Mouse (Mus musculus) heart, embryonic 13.5 days (tissue): ENCODE measurements around the gene E130114P18Rik. TPM values are rescaled to one million over a fixed set of nuclear protein-coding genes. Genes with fewer than 3 reads are reported as not detected.

Experiments
- ATAC-seq: fragments of 200-750 bp; cut with Nextera tagmentation; 2 replicates; pipeline ENCODE4 v1.8.0; 2017; ENCODE audit warnings: moderate TSS enrichment; ENCODE audit not compliant: insufficient number of reproducible peaks, low FRiP score, low TSS enrichment; ENCODE audit errors: extremely low read depth
- H3K27ac ChIP-seq: fragments of 300-500 bp; sonication (generic); replicated peaks from 2 replicates; pipeline ENCODE4 v1.5.1; 2015; ENCODE audit warnings: moderate library complexity, mild to moderate bottlenecking, inconsistent platforms
- H3K27me3 ChIP-seq: fragments of 300-500 bp; sonication (generic); replicated peaks from 2 replicates; pipeline ENCODE4 v1.6.1; 2015; ENCODE audit warnings: mild to moderate bottlenecking, inconsistent platforms
- H3K36me3 ChIP-seq: fragments of 300-500 bp; sonication (generic); 2 replicates; pipeline ENCODE4 v1.6.1; 2015; ENCODE audit warnings: mild to moderate bottlenecking, inconsistent platforms
- H3K4me1 ChIP-seq: fragments of 300-500 bp; sonication (generic); 2 replicates; pipeline ENCODE4 v1.6.1; 2015; ENCODE audit warnings: inconsistent platforms
- H3K4me2 ChIP-seq: fragments of 300-500 bp; sonication (generic); 2 replicates; pipeline ENCODE4 v1.6.1; 2015; ENCODE audit warnings: inconsistent platforms, mild to moderate bottlenecking, moderate library complexity
- H3K4me3 ChIP-seq: fragments of 300-500 bp; sonication (generic); 2 replicates; pipeline ENCODE4 v1.5.1; 2015; ENCODE audit warnings: moderate library complexity, mild to moderate bottlenecking, inconsistent platforms
- H3K9ac ChIP-seq: fragments of 300-500 bp; sonication (generic); 2 replicates; pipeline ENCODE4 v1.6.1; 2015; ENCODE audit warnings: inconsistent platforms, mild to moderate bottlenecking, moderate library complexity
- H3K9me3 ChIP-seq: fragments of 300-500 bp; sonication (generic); 2 replicates; pipeline ENCODE4 v1.6.1; 2016; ENCODE audit warnings: inconsistent platforms
- WGBS: fragments of 180-500 bp; shearing (Covaris S2); methylation state at CpG from one replicate; pipeline ENCODE4 v1.1.7; 2015; ENCODE audit warnings: mixed read lengths; 5-methylcytosine and 5-hydroxymethylcytosine counted together
- polyA plus RNA-seq: library from polyadenylated mRNA; unstranded; fragments of >200 nt; fragmentation: Nextera tagmentation; extraction: Ambion mirVana; gene quantifications from 2 replicates; pipeline ENCODE4 v1.2.1, GENCODE M21; 2015

E130114P18Rik gene
- polyA plus RNA-seq, 1 experiment from 2014 or later: 0.48 TPM

- Histone ChIP-seq H3K4me2 (no peak overlapping the region), H3K4me1 (peaks cover 18% of the 10 kb centered on the region), H3K27ac (no peak overlapping the region), H3K9me3 (no peaks in the 10 kb centered on the region), H3K27me3 (no peaks in the 10 kb centered on the region), H3K9ac (no peak overlapping the region), H3K4me3 (no peak overlapping the region), H3K36me3 (no peaks in the 10 kb centered on the region)
- ATAC-seq: no peak
- 96% methylated on average over 1 of the region's 1 CpGs for WGBS
These were observed 141.3 kb downstream of the E130114P18Rik start for GRCm38 (mm10) chr4:97636569-97636968.

GRCm38 (mm10) chr4:97635757-97636292 is 142.1 kb downstream of the E130114P18Rik start:
- WGBS: 48% methylated on average over 1 of the region's 1 CpGs
- no peak for ATAC-seq
- H3K4me3 ChIP-seq: no peak overlapping the region
- peaks cover 18% of the 10 kb centered on the region for H3K4me1 ChIP-seq
- H3K4me2 ChIP-seq: no peak overlapping the region
- no peaks in the 10 kb centered on the region for H3K27me3 ChIP-seq
- H3K27ac ChIP-seq: no peak overlapping the region
- H3K36me3 ChIP-seq: no peaks in the 10 kb centered on the region
- H3K9me3 ChIP-seq: no peaks in the 10 kb centered on the region
- H3K9ac ChIP-seq: no peak overlapping the region

GRCm38 (mm10) chr4:97635296-97635755 is 142.6 kb downstream of the E130114P18Rik start:
- Histone ChIP-seq H3K4me2 (no peak overlapping the region), H3K36me3 (no peaks in the 10 kb centered on the region), H3K4me1 (peaks cover 18% of the 10 kb centered on the region), H3K27me3 (no peaks in the 10 kb centered on the region), H3K9me3 (no peaks in the 10 kb centered on the region), H3K4me3 (no peak overlapping the region), H3K27ac (no peak overlapping the region), H3K9ac (no peak overlapping the region)
- no peak for ATAC-seq
- 47% methylated on average over 6 of the region's 6 CpGs for WGBS

- H3K9me3 ChIP-seq: no peaks in the 10 kb centered on the region
- WGBS: 36% methylated on average over 14 of the region's 14 CpGs
- 0 out of 2 replicates have a peak overlapping the region, but pooled peaks have one; percentile 7 for H3K9ac ChIP-seq
- no peaks in the 10 kb centered on the region; the same call in 1 of the 2 replicates for H3K27me3 ChIP-seq
- H3K4me1 ChIP-seq: peaks cover 15% of the 10 kb centered on the region
- H3K4me3 ChIP-seq: no peak overlapping the region
- no peak overlapping the region for H3K27ac ChIP-seq
- H3K4me2 ChIP-seq: no peak overlapping the region
- H3K36me3 ChIP-seq: no peaks in the 10 kb centered on the region
- no peak for ATAC-seq
These were observed 148.8 kb downstream of the E130114P18Rik start for GRCm38 (mm10) chr4:97628881-97629605.

GRCm38 (mm10) chr4:97626002-97626720 is 151.7 kb downstream of the E130114P18Rik start:
- Histone ChIP-seq H3K9ac (no peak overlapping the region), H3K27me3 (no peaks in the 10 kb centered on the region; the same call in 1 of the 2 replicates), H3K4me2 (no peak overlapping the region), H3K9me3 (no peaks in the 10 kb centered on the region), H3K27ac (no peak overlapping the region), H3K4me3 (no peak overlapping the region), H3K36me3 (no peaks in the 10 kb centered on the region), H3K4me1 (peaks cover 15% of the 10 kb centered on the region)
- ATAC-seq: no peak
- 43% methylated on average over 16 of the region's 16 CpGs for WGBS

GRCm38 (mm10) chr4:97623165-97623564 is 154.7 kb downstream of the E130114P18Rik start:
- Histone ChIP-seq H3K27me3 (no peaks in the 10 kb centered on the region; the same call in 1 of the 2 replicates), H3K4me3 (no peak overlapping the region), H3K4me1 (peaks cover 19% of the 10 kb centered on the region), H3K9me3 (no peaks in the 10 kb centered on the region), H3K9ac (no peak overlapping the region), H3K4me2 (no peak overlapping the region), H3K36me3 (no peaks in the 10 kb centered on the region), H3K27ac (no peak overlapping the region)
- WGBS: 66% methylated on average over 5 of the region's 5 CpGs
- no peak for ATAC-seq

GRCm38 (mm10) chr4:97621731-97622130 is 156.1 kb downstream of the E130114P18Rik start:
- WGBS: 66% methylated on average over 4 of the region's 4 CpGs
- H3K27me3 ChIP-seq: no peaks in the 10 kb centered on the region
- H3K36me3 ChIP-seq: no peaks in the 10 kb centered on the region
- H3K4me1 ChIP-seq: peaks cover 20% of the 10 kb centered on the region
- H3K4me2 ChIP-seq: no peak overlapping the region
- no peak for ATAC-seq
- H3K9ac ChIP-seq: no peak overlapping the region
- no peak overlapping the region for H3K27ac ChIP-seq
- no peak overlapping the region for H3K4me3 ChIP-seq
- H3K9me3 ChIP-seq: no peaks in the 10 kb centered on the region

- peaks cover 11% of the 10 kb centered on the region for H3K4me1 ChIP-seq
- H3K27me3 ChIP-seq: no peaks in the 10 kb centered on the region
- ATAC-seq: no peak
- no peaks in the 10 kb centered on the region for H3K36me3 ChIP-seq
- no peak overlapping the region for H3K4me2 ChIP-seq
- WGBS: 83% methylated on average over 1 of the region's 1 CpGs
- no peaks in the 10 kb centered on the region for H3K9me3 ChIP-seq
- H3K4me3 ChIP-seq: no peak overlapping the region
- H3K27ac ChIP-seq: no peak overlapping the region
- no peak overlapping the region for H3K9ac ChIP-seq
These were observed 157.5 kb downstream of the E130114P18Rik start for GRCm38 (mm10) chr4:97620409-97620808.

GRCm38 (mm10) chr4:97618668-97619373 is 159.1 kb downstream of the E130114P18Rik start:
- Histone ChIP-seq H3K4me3 (0 out of 2 replicates have a peak overlapping the region, but pooled peaks have one; percentile 13), H3K9ac (peak overlapping the region; percentile 28; the same call in 1 of the 2 replicates), H3K4me2 (peak overlapping the region; percentile 53), H3K27ac (peak overlapping the region; percentile 48; the same call in 1 of the 2 replicates), H3K36me3 (no peaks in the 10 kb centered on the region), H3K4me1 (peaks cover 11% of the 10 kb centered on the region), H3K27me3 (no peaks in the 10 kb centered on the region), H3K9me3 (no peaks in the 10 kb centered on the region)
- no peak for ATAC-seq
- WGBS: 37% methylated on average over 15 of the region's 15 CpGs

GRCm38 (mm10) chr4:97615031-97615430 is 162.8 kb downstream of the E130114P18Rik start:
- no peak overlapping the region for H3K4me3 ChIP-seq
- H3K4me1 ChIP-seq: peaks cover 35% of the 10 kb centered on the region
- H3K36me3 ChIP-seq: no peaks in the 10 kb centered on the region
- no peak overlapping the region for H3K4me2 ChIP-seq
- WGBS: 78% methylated on average over 3 of the region's 3 CpGs
- H3K27me3 ChIP-seq: no peaks in the 10 kb centered on the region
- no peak overlapping the region for H3K9ac ChIP-seq
- no peaks in the 10 kb centered on the region for H3K9me3 ChIP-seq
- no peak for ATAC-seq
- no peak overlapping the region for H3K27ac ChIP-seq
